ENCODE assay signal across 17 mouse cellular contexts in the genomic region with DNA sequence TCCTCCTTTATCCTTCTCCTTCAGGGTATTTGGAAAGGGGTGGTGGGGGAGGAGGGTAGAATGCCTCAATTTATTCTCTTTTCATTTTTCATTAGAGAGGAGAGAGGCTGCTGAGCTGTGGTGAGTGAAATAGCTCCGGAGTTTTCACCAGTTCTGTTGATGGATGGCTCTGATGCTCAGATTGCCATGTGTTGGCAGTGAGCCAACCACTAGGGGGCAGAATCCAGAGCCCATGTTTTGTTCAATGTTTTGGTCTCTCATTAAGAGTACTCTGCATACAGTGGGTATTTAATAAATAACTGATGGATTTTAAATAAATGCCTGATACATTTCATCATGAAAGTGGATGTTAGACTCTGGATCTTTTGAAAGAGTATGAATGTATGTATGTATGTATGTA.
A peak's percentile ranks its signal among the peaks of the same experiment; 100 is the strongest.
DNase-seq lines count a peak whose midpoint lies in the region; ATAC-seq and TF ChIP-seq lines count a peak whose summit lies in the region.
"Had no signal": no experiment of that assay in that cellular context is flagged by ENCODE, and none has a peak within 500 bp of the region (broad histone marks: within the 10 kb centered on the region; RNA-seq: fewer than 3 reads in every experiment).

No protein-coding gene starts in this region.

- no peak overlapping the region for H3K4me2 ChIP-seq in liver, embryonic 12.5 days
- H3K4me2 ChIP-seq: kidney, embryonic 15.5 days; limb, embryonic 12.5 days; lung, embryonic 15.5 days; neural tube, embryonic 15.5 days had no signal

- no peak overlapping the region for H3K27ac ChIP-seq in heart, adult 2 months
- H3K27ac ChIP-seq in liver, adult 2 months (replicated peaks; ENCODE audit: insufficient read depth, low read depth, low read length), result no peak overlapping the region
- no peak overlapping the region for H3K27ac ChIP-seq in liver, embryonic 12.5 days
- no peak overlapping the region for H3K27ac ChIP-seq in MEL (ENCODE audit: control insufficient read depth, low read depth, low read length)
- H3K27ac ChIP-seq: kidney, embryonic 15.5 days; limb, embryonic 12.5 days; lung, embryonic 15.5 days; neural tube, embryonic 15.5 days had no signal

- no peaks in the 10 kb centered on the region for H3K36me3 ChIP-seq in heart, adult 2 months (ENCODE audit: control insufficient read depth, insufficient read depth, low read length)
- no peaks in the 10 kb centered on the region for H3K36me3 ChIP-seq in liver, adult 2 months (ENCODE audit: control insufficient read depth, insufficient read depth, low read length)
- no peaks in the 10 kb centered on the region for H3K36me3 ChIP-seq in liver, embryonic 12.5 days
- H3K36me3 ChIP-seq in MEL (ENCODE audit: control insufficient read depth in 1 of 2, insufficient read depth in 2 of 2, low read length in 2 of 2), result no peaks in the 10 kb centered on the region
- H3K36me3 ChIP-seq: lung, embryonic 15.5 days; neural tube, embryonic 15.5 days had no signal

- no peaks in the 10 kb centered on the region for H3K79me2 ChIP-seq in heart, adult 2 months (replicated peaks; ENCODE audit: control insufficient read depth, insufficient read depth, low read length)
- no peaks in the 10 kb centered on the region for H3K79me2 ChIP-seq in liver, adult 2 months (ENCODE audit: control insufficient read depth, insufficient read depth, low read length)
- H3K79me2 ChIP-seq in MEL (ENCODE audit: control insufficient read depth, insufficient read depth, low read length, poor library complexity), result no peaks in the 10 kb centered on the region

- peak; percentile 55 for TF ChIP-seq CTCF in heart, adult 2 months (IDR thresholded peaks at IDR 0.05)
- peak; percentile 7; the same call in 1 of the 2 replicates for TF ChIP-seq CTCF in liver, adult 2 months (IDR thresholded peaks at IDR 0.05; ENCODE audit: low read depth, low read length)
- no peak for TF ChIP-seq CTCF in MEL (IDR thresholded peaks at IDR 0.05 in 2 of 3, conservative IDR thresholded peaks at IDR 0.05 in 1 of 3; ENCODE audit: control insufficient read depth in 1 of 3, insufficient read depth in 1 of 3, low read depth in 2 of 3, low read length in 3 of 3, poor library complexity in 1 of 3, severe bottlenecking in 1 of 3)

- DNase-seq in heart, adult 2 months, result no peak
- no peak for DNase-seq in heart, postnatal 10 days
- no peak for DNase-seq in liver, adult 2 months (ENCODE audit: extremely low read depth, low read depth, low spot score)
- DNase-seq in A20 (ENCODE audit: low read depth, low spot score) (peak; percentile 4), MEL (ENCODE audit: low read depth, low spot score) (peak; percentile 1)
- DNase-seq in spleen, postnatal 4 days (ENCODE audit: low spot score in 2 of 2), result no peak
- DNase-seq: adrenal gland, postnatal 10 days; heart, adult 11 months; right cerebral cortex, adult 18-20 months; thymus, adult 18-20 months had no signal

- H3K4me3 ChIP-seq in heart, adult 2 months, result no peak overlapping the region
- no peak overlapping the region for H3K4me3 ChIP-seq in liver, adult 2 months (ENCODE audit: insufficient read depth, low read depth, low read length)
- H3K4me3 ChIP-seq in liver, embryonic 12.5 days, result no peak overlapping the region
- no peak overlapping the region for H3K4me3 ChIP-seq in MEL (ENCODE audit: control insufficient read depth in 1 of 2, insufficient read depth in 1 of 2, low read depth in 2 of 2, low read length in 2 of 2)
- H3K4me3 ChIP-seq: kidney, embryonic 15.5 days; limb, embryonic 12.5 days; lung, embryonic 15.5 days; neural tube, embryonic 15.5 days had no signal

- no peak for TF ChIP-seq EP300 in heart, adult 2 months (IDR thresholded peaks at IDR 0.05; ENCODE audit: insufficient read depth, low read depth, low read length)
- no peak for TF ChIP-seq EP300 in MEL (IDR thresholded peaks at IDR 0.05; ENCODE audit: low read depth in 1 of 2, low read length in 2 of 2)

- no peak for TF ChIP-seq RAD21 in MEL (IDR thresholded peaks at IDR 0.05; ENCODE audit: low read depth, low read length)

- no peaks in the 10 kb centered on the region for H3K27me3 ChIP-seq in heart, adult 2 months (ENCODE audit: control insufficient read depth, insufficient read depth, low read length)
- H3K27me3 ChIP-seq in liver, adult 2 months (ENCODE audit: control insufficient read depth, insufficient read depth, low read length), result no peaks in the 10 kb centered on the region
- H3K27me3 ChIP-seq in liver, embryonic 12.5 days (replicated peaks), result no peaks in the 10 kb centered on the region
- H3K27me3 ChIP-seq in MEL (ENCODE audit: control insufficient read depth in 1 of 2, insufficient read depth in 2 of 2, low read length in 2 of 2), result no peaks in the 10 kb centered on the region
- H3K27me3 ChIP-seq: CH12.LX; kidney, embryonic 15.5 days; limb, embryonic 12.5 days; lung, embryonic 15.5 days; neural tube, embryonic 15.5 days had no signal

- no peak overlapping the region for H3K9ac ChIP-seq in heart, adult 2 months (ENCODE audit: low read depth, low read length)
- H3K9ac ChIP-seq in liver, adult 2 months (ENCODE audit: low read depth, low read length), result no peak overlapping the region
- no peak overlapping the region for H3K9ac ChIP-seq in liver, embryonic 12.5 days
- no peak overlapping the region for H3K9ac ChIP-seq in MEL (ENCODE audit: control insufficient read depth, low read depth, low read length, poor library complexity, severe bottlenecking)
- H3K9ac ChIP-seq: kidney, embryonic 15.5 days; limb, embryonic 12.5 days; lung, embryonic 15.5 days; neural tube, embryonic 15.5 days had no signal

- ATAC-seq in liver, embryonic 12.5 days, result no peak
- ATAC-seq: hindbrain, embryonic 16.5 days had no signal

- no peak for TF ChIP-seq POLR2A in heart, adult 2 months (IDR thresholded peaks at IDR 0.05; ENCODE audit: insufficient read depth, low read depth, low read length)
- TF ChIP-seq POLR2A in liver, adult 2 months (IDR thresholded peaks at IDR 0.05; ENCODE audit: extremely low read depth, insufficient read depth, low read length), result no peak
- no peak for TF ChIP-seq POLR2A in MEL (IDR thresholded peaks at IDR 0.05; ENCODE audit: control insufficient read depth in 1 of 2, insufficient read depth in 1 of 2, low read depth in 1 of 2, low read length in 2 of 2, poor library complexity in 1 of 2)

- intact Hi-C loops in heart, adult 2 months (cut with DNase I), result no loop called here
- intact Hi-C loops in heart, postnatal 10 days (cut with DNase I), result no loop called here

- peaks cover 3% of the 10 kb centered on the region for H3K4me1 ChIP-seq in heart, adult 2 months (ENCODE audit: control insufficient read depth, insufficient read depth, low read length)
- no peaks in the 10 kb centered on the region for H3K4me1 ChIP-seq in liver, adult 2 months (ENCODE audit: control insufficient read depth, insufficient read depth, low read length)
- no peaks in the 10 kb centered on the region for H3K4me1 ChIP-seq in liver, embryonic 12.5 days
- no peaks in the 10 kb centered on the region for H3K4me1 ChIP-seq in MEL (ENCODE audit: control insufficient read depth in 1 of 2, insufficient read depth in 2 of 2, low read length in 2 of 2)
- H3K4me1 ChIP-seq: kidney, embryonic 15.5 days; limb, embryonic 12.5 days; lung, embryonic 15.5 days had no signal

- 0 out of 2 replicates have a peak, but pooled peaks cover 8% of the 10 kb centered on the region for H3K9me3 ChIP-seq in liver, embryonic 12.5 days (replicated peaks)
- H3K9me3 ChIP-seq in MEL (replicated peaks; ENCODE audit: insufficient read depth, low read length), result no peaks in the 10 kb centered on the region
- H3K9me3 ChIP-seq: lung, embryonic 15.5 days had no signal

- WGBS in heart, adult 2 months, result 82% methylated on average over 1 of the region's 1 CpGs
- 83% methylated on average over 1 of the region's 1 CpGs for WGBS in liver, adult 2 months
- WGBS in liver, embryonic 12.5 days (ENCODE audit: insufficient replicate concordance), result 68% methylated on average over 1 of the region's 1 CpGs

TF ChIP-seq in MEL, 35 proteins besides CTCF, POLR2A, EP300 and RAD21:
- TF ChIP-seq MAX (IDR thresholded peaks at IDR 0.05; ENCODE audit: low read length) (no peak), CHD2 (IDR thresholded peaks at IDR 0.05; ENCODE audit: low read length) (no peak)

Comparison
In these comparisons a context has a peak if more than half of its experiments do, and no peak if none do; other contexts are left out.
1. DNase-seq: peak in A20 (single experiment) and MEL (single experiment); none in heart, adult 2 months (0 of 2), heart, postnatal 10 days (0 of 2), liver, adult 2 months (single experiment) and spleen, postnatal 4 days (0 of 2).
2. CTCF ChIP-seq: peak in heart, adult 2 months (single experiment) and liver, adult 2 months (single experiment); none in MEL (0 of 3).